Comparison of ENCODE assay signal across 23 mouse cellular contexts in genomic region chr3:120335843-120336585, GRCm38 (mm10).
DNase-seq lines count a peak whose midpoint lies in the region; ATAC-seq lines count a peak whose summit lies in the region.
"Had no signal": no experiment of that assay in that cellular context is flagged by ENCODE, and none has a peak within 500 bp of the region (broad histone marks: within the 10 kb centered on the region; RNA-seq: fewer than 3 reads in every experiment).

No protein-coding gene starts in this region.

- H3K9me3 ChIP-seq in midbrain, embryonic 13.5 days, result no peaks in the 10 kb centered on the region
- no peaks in the 10 kb centered on the region for H3K9me3 ChIP-seq in midbrain, embryonic 15.5 days
- no peaks in the 10 kb centered on the region for H3K9me3 ChIP-seq in forebrain, embryonic 14.5 days (replicated peaks; ENCODE audit: control insufficient read depth, low read length)
- H3K9me3 ChIP-seq in forebrain, embryonic 16.5 days (ENCODE audit: control insufficient read depth, low read length), result no peaks in the 10 kb centered on the region
- H3K9me3 ChIP-seq: heart, embryonic 10.5 days; heart, embryonic 13.5 days had no signal

- no peak for ATAC-seq in midbrain, embryonic 13.5 days
- no peak for ATAC-seq in midbrain, embryonic 15.5 days (replicated peaks)
- ATAC-seq in forebrain, embryonic 14.5 days, result peak; percentile 77
- ATAC-seq in forebrain, embryonic 16.5 days, result peak; percentile 49; the same call in 1 of the 2 replicates
- ATAC-seq: activated CD4-positive, CD25-positive, alpha-beta regulatory T cell, adult 4 months; CD4-positive, CD25-positive, alpha-beta regulatory T cell, adult 4 months; hindbrain, postnatal 0 days; inflammation-experienced regulatory T-cells, adult 6 months; intestine, embryonic 16.5 days had no signal

- H3K27me3 ChIP-seq in midbrain, embryonic 13.5 days, result no peaks in the 10 kb centered on the region
- no peaks in the 10 kb centered on the region for H3K27me3 ChIP-seq in midbrain, embryonic 15.5 days (replicated peaks)
- H3K27me3 ChIP-seq in forebrain, embryonic 14.5 days (replicated peaks; ENCODE audit: control insufficient read depth, insufficient read depth, low read length), result no peaks in the 10 kb centered on the region
- H3K27me3 ChIP-seq in forebrain, embryonic 16.5 days (replicated peaks; ENCODE audit: control insufficient read depth, insufficient read depth, low read length), result no peaks in the 10 kb centered on the region
- H3K27me3 ChIP-seq: heart, embryonic 13.5 days had no signal

- no peaks in the 10 kb centered on the region for H3K36me3 ChIP-seq in midbrain, embryonic 13.5 days
- H3K36me3 ChIP-seq in midbrain, embryonic 15.5 days (replicated peaks), result no peaks in the 10 kb centered on the region
- H3K36me3 ChIP-seq in forebrain, embryonic 14.5 days (ENCODE audit: control insufficient read depth, insufficient read depth, low read length), result no peaks in the 10 kb centered on the region
- no peaks in the 10 kb centered on the region for H3K36me3 ChIP-seq in forebrain, embryonic 16.5 days (ENCODE audit: control insufficient read depth, insufficient read depth)
- H3K36me3 ChIP-seq: heart, embryonic 10.5 days; heart, embryonic 13.5 days had no signal

- 0 out of 2 replicates have a peak overlapping the region, but pooled peaks have one; percentile 7 for H3K27ac ChIP-seq in midbrain, embryonic 13.5 days
- H3K27ac ChIP-seq in midbrain, embryonic 15.5 days, result no peak overlapping the region
- peak overlapping the region; percentile 27; the same call in 1 of the 2 replicates for H3K27ac ChIP-seq in forebrain, embryonic 14.5 days (ENCODE audit: low read depth, low read length)
- peak overlapping the region; percentile 6; the same call in 1 of the 2 replicates for H3K27ac ChIP-seq in forebrain, embryonic 16.5 days (ENCODE audit: low read length)
- H3K27ac ChIP-seq: heart, adult 2 months; heart, embryonic 10.5 days; heart, embryonic 13.5 days; hindbrain, embryonic 14.5 days; hindbrain, postnatal 0 days had no signal

- peak; percentile 55 for DNase-seq in forebrain, embryonic 14.5 days (ENCODE audit: low spot score)
- DNase-seq in MN1 (ENCODE audit: low spot score), result no peak
- DNase-seq in kidney, postnatal 14 days, result no peak
- DNase-seq: adrenal gland, adult 8-10 months; adrenal gland, postnatal 25 days; cerebellum, adult 18-20 months; cerebellum, adult 9-10 months; cerebellum, postnatal 14 days; gastrocnemius, postnatal 25 days; heart, adult 2 months; heart, postnatal 14 days; heart, postnatal 4 days had no signal

- no peak overlapping the region for H3K9ac ChIP-seq in midbrain, embryonic 13.5 days (replicated peaks)
- no peak overlapping the region for H3K9ac ChIP-seq in midbrain, embryonic 15.5 days
- no peak overlapping the region for H3K9ac ChIP-seq in forebrain, embryonic 14.5 days (ENCODE audit: low read length)
- H3K9ac ChIP-seq in forebrain, embryonic 16.5 days (replicated peaks; ENCODE audit: low read depth, low read length), result no peak overlapping the region
- H3K9ac ChIP-seq: heart, embryonic 13.5 days; hindbrain, embryonic 14.5 days had no signal

- no peak overlapping the region for H3K4me2 ChIP-seq in midbrain, embryonic 13.5 days (replicated peaks)
- H3K4me2 ChIP-seq in midbrain, embryonic 15.5 days, result no peak overlapping the region
- no peak overlapping the region for H3K4me2 ChIP-seq in forebrain, embryonic 14.5 days (ENCODE audit: low read length)
- no peak overlapping the region for H3K4me2 ChIP-seq in forebrain, embryonic 16.5 days (ENCODE audit: low read length)
- H3K4me2 ChIP-seq: heart, embryonic 13.5 days; hindbrain, embryonic 14.5 days had no signal

- 67% methylated on average over 7 of the region's 7 CpGs for WGBS in midbrain, embryonic 13.5 days
- 59% methylated on average over 7 of the region's 7 CpGs for WGBS in midbrain, embryonic 15.5 days
- 40% methylated on average over 7 of the region's 7 CpGs for WGBS in forebrain, embryonic 14.5 days
- WGBS in forebrain, embryonic 16.5 days, result 26% methylated on average over 7 of the region's 7 CpGs

- H3K4me1 ChIP-seq in midbrain, embryonic 13.5 days (replicated peaks), result no peaks in the 10 kb centered on the region
- 0 out of 2 replicates have a peak, but pooled peaks cover 3% of the 10 kb centered on the region for H3K4me1 ChIP-seq in midbrain, embryonic 15.5 days
- H3K4me1 ChIP-seq in forebrain, embryonic 14.5 days (ENCODE audit: control insufficient read depth, insufficient read depth, low read length), result peaks cover 4% of the 10 kb centered on the region; the same call in 1 of the 2 replicates
- H3K4me1 ChIP-seq in forebrain, embryonic 16.5 days (replicated peaks; ENCODE audit: control insufficient read depth, insufficient read depth, low read length), result peaks cover 7% of the 10 kb centered on the region
- H3K4me1 ChIP-seq: heart, embryonic 10.5 days; heart, embryonic 13.5 days had no signal

- H3K4me3 ChIP-seq in midbrain, embryonic 13.5 days (replicated peaks), result no peak overlapping the region
- H3K4me3 ChIP-seq in midbrain, embryonic 15.5 days, result no peak overlapping the region
- no peak overlapping the region for H3K4me3 ChIP-seq in forebrain, embryonic 14.5 days (ENCODE audit: low read depth, low read length)
- no peak overlapping the region for H3K4me3 ChIP-seq in forebrain, embryonic 16.5 days (replicated peaks; ENCODE audit: low read length)
- H3K4me3 ChIP-seq: heart, adult 2 months; heart, embryonic 10.5 days; heart, embryonic 13.5 days had no signal

Comparison
In these comparisons a context has a peak if more than half of its experiments do, and no peak if none do; other contexts are left out.
1. ATAC-seq: peak in forebrain, embryonic 14.5 days (single experiment) and forebrain, embryonic 16.5 days (single experiment); none in midbrain, embryonic 13.5 days (single experiment) and midbrain, embryonic 15.5 days (single experiment).